Mouse (Mus musculus) thymus, adult 2 months (tissue): Measurements from ENCODE around the gene Dstn. TPM values are rescaled to one million over a fixed set of nuclear protein-coding genes. Genes with fewer than 3 reads are reported as not detected.

Experiments used
- DNase-seq: peaks from one replicate; pipeline ENCODE4 v3.0.0; 2021
- H3K27ac ChIP-seq: fragments of 200-500 bp; 2 replicates; pipeline ENCODE4 v1.5.1; 2012; ENCODE audit warnings: low read length, control low read depth; ENCODE audit not compliant: control insufficient read depth, insufficient read depth
- H3K27me3 ChIP-seq: fragments of 200-500 bp; 2 replicates; pipeline ENCODE4 v1.6.1; 2012; ENCODE audit warnings: mild to moderate bottlenecking, low read length, moderate library complexity, mixed read lengths; ENCODE audit not compliant: control insufficient read depth, insufficient read depth
- H3K36me3 ChIP-seq: fragments of 200-500 bp; 2 replicates; pipeline ENCODE4 v1.6.1; 2012; ENCODE audit warnings: mild to moderate bottlenecking, low read length, moderate library complexity; ENCODE audit not compliant: control insufficient read depth, insufficient read depth
- H3K4me1 ChIP-seq: fragments of 200-500 bp; replicated peaks from 2 replicates; pipeline ENCODE4 v1.6.1; 2012; ENCODE audit warnings: low read length; ENCODE audit not compliant: control insufficient read depth, insufficient read depth
- H3K4me3 ChIP-seq: fragments of 200-500 bp; 2 replicates; pipeline ENCODE4 v1.5.1; 2012; ENCODE audit warnings: mild to moderate bottlenecking, low read length, control low read depth, moderate library complexity; ENCODE audit not compliant: control insufficient read depth, insufficient read depth
- CTCF ChIP-seq: fragments of 200-500 bp; IDR thresholded peaks from 2 replicates; pipeline ENCODE4 v1.5.1; 2012; ENCODE audit warnings: mild to moderate bottlenecking, control low read depth, low read length, moderate library complexity, borderline replicate concordance; ENCODE audit not compliant: control insufficient read depth, poor library complexity, insufficient read depth; ENCODE audit errors: extremely low read depth
- POLR2A ChIP-seq: fragments of 200-500 bp; IDR thresholded peaks from 2 replicates; pipeline ENCODE4 v1.6.1; 2012; ENCODE audit warnings: mild to moderate bottlenecking, low read length, control low read depth, moderate library complexity; ENCODE audit not compliant: control insufficient read depth, poor library complexity, insufficient read depth; ENCODE audit errors: extremely low read depth
- WGBS: fragments of 180-500 bp; shearing (Covaris S2); methylation state at CpG from one replicate; pipeline ENCODE4 v1.1.7; 2018; 5-methylcytosine and 5-hydroxymethylcytosine counted together
- polyA plus RNA-seq: library from polyadenylated mRNA; depleted of rRNA; stranded (reverse); fragments of >200 nt; gene quantifications from 2 replicates; pipeline ENCODE4 v1.2.3, GENCODE M21; 2012

The Dstn gene
- polyA plus RNA-seq, 1 experiment: 15.6 TPM

- H3K27ac ChIP-seq: no peak overlapping the region
- no peaks in the 10 kb centered on the region for H3K36me3 ChIP-seq
- peaks cover 5% of the 10 kb centered on the region; the same call in 1 of the 2 replicates for H3K27me3 ChIP-seq
- H3K4me1 ChIP-seq: peaks cover 11% of the 10 kb centered on the region
- TF ChIP-seq POLR2A: no peak
- TF ChIP-seq CTCF: no peak
- DNase-seq: no peak
- 53% methylated on average over 5 of the region's 5 CpGs for WGBS
- H3K4me3 ChIP-seq: no peak overlapping the region
Measured at GRCm38 (mm10) chr2:143916229-143916628, 1.1 kb downstream of the Dstn start.

- Histone ChIP-seq H3K27me3 (peaks cover 5% of the 10 kb centered on the region; the same call in 1 of the 2 replicates), H3K36me3 (no peaks in the 10 kb centered on the region), H3K4me3 (no peak overlapping the region), H3K4me1 (peaks cover 11% of the 10 kb centered on the region), H3K27ac (no peak overlapping the region)
- DNase-seq: no peak
- TF ChIP-seq POLR2A (no peak), CTCF (no peak)
- 94% methylated on average over 5 of the region's 5 CpGs for WGBS
Measured at GRCm38 (mm10) chr2:143917622-143918021, 2.5 kb downstream of the Dstn start.

- 93% methylated on average over 4 of the region's 4 CpGs for WGBS
- Histone ChIP-seq H3K27ac (no peak overlapping the region), H3K36me3 (no peaks in the 10 kb centered on the region), H3K27me3 (peaks cover 5% of the 10 kb centered on the region; the same call in 1 of the 2 replicates), H3K4me3 (no peak overlapping the region), H3K4me1 (peaks cover 11% of the 10 kb centered on the region)
- no peak for DNase-seq
- TF ChIP-seq POLR2A: no peak
- no peak for TF ChIP-seq CTCF
Measured at GRCm38 (mm10) chr2:143918831-143919502, 3.8 kb downstream of the Dstn start.

- DNase-seq: no peak
- no peak overlapping the region for H3K4me3 ChIP-seq
- no peaks in the 10 kb centered on the region for H3K27me3 ChIP-seq
- H3K36me3 ChIP-seq: no peaks in the 10 kb centered on the region
- TF ChIP-seq CTCF (no peak), POLR2A (no peak)
- peaks cover 2% of the 10 kb centered on the region; the same call in 1 of the 2 replicates for H3K4me1 ChIP-seq
- no peak overlapping the region for H3K27ac ChIP-seq
- WGBS: 63% methylated on average over 7 of the region's 7 CpGs
Measured at GRCm38 (mm10) chr2:143924085-143924484, 9.0 kb downstream of the Dstn start.

- TF ChIP-seq POLR2A (no peak), CTCF (no peak)
- 95% methylated on average over 6 of the region's 6 CpGs for WGBS
- H3K27ac ChIP-seq: no peak overlapping the region
- no peaks in the 10 kb centered on the region for H3K27me3 ChIP-seq
- DNase-seq: no peak
- H3K36me3 ChIP-seq: no peaks in the 10 kb centered on the region
- H3K4me3 ChIP-seq: no peak overlapping the region
- H3K4me1 ChIP-seq: peaks cover 2% of the 10 kb centered on the region; the same call in 1 of the 2 replicates
Measured at GRCm38 (mm10) chr2:143925826-143926225, 10.7 kb downstream of the Dstn start.

GRCm38 (mm10) chr2:143929607-143930311 is 14.6 kb downstream of the Dstn start:
- Histone ChIP-seq H3K36me3 (no peaks in the 10 kb centered on the region), H3K4me1 (no peaks in the 10 kb centered on the region; the same call in 1 of the 2 replicates), H3K27ac (no peak overlapping the region), H3K27me3 (no peaks in the 10 kb centered on the region), H3K4me3 (no peak overlapping the region)
- TF ChIP-seq CTCF: no peak
- TF ChIP-seq POLR2A: no peak
- WGBS: 86% methylated on average over 3 of the region's 3 CpGs
- no peak for DNase-seq
